Mouse (Mus musculus) lung, postnatal 0 days (tissue): ENCODE results near the gene Mlf2. TPM values are rescaled to one million over a fixed set of nuclear protein-coding genes. Genes with fewer than 3 reads are reported as not detected.

Experiments used
- ATAC-seq: fragments of 200-750 bp; cut with Nextera tagmentation; 2 replicates; pipeline ENCODE4 v1.8.0; 2017; ENCODE audit warnings: moderate library complexity
- DNase-seq: peaks from one replicate; pipeline ENCODE4 v3.0.0-alpha.2; 2016; ENCODE audit warnings: low spot score
- H3K27ac ChIP-seq: fragments of 300-500 bp; sonication (generic); 2 replicates; pipeline ENCODE4 v1.5.1; 2014; ENCODE audit warnings: antibody characterized with exemption, mild to moderate bottlenecking, low read length, mixed read lengths
- H3K27me3 ChIP-seq: fragments of 300-500 bp; sonication (generic); replicated peaks from 2 replicates; pipeline ENCODE4 v1.6.1; 2014; ENCODE audit warnings: low read length, mixed read lengths; ENCODE audit not compliant: insufficient read depth
- H3K36me3 ChIP-seq: fragments of 300-500 bp; sonication (generic); 2 replicates; pipeline ENCODE4 v1.6.1; 2014; ENCODE audit warnings: low read length, mixed read lengths; ENCODE audit not compliant: insufficient read depth
- H3K4me1 ChIP-seq: fragments of 300-500 bp; sonication (generic); 2 replicates; pipeline ENCODE4 v1.6.1; 2014; ENCODE audit warnings: antibody characterized with exemption, low read depth, low read length, mixed read lengths; ENCODE audit not compliant: insufficient read depth
- H3K4me2 ChIP-seq: fragments of 300-500 bp; sonication (generic); replicated peaks from 2 replicates; pipeline ENCODE4 v1.6.1; 2014; ENCODE audit warnings: low read depth, mild to moderate bottlenecking, low read length, moderate library complexity, mixed read lengths
- H3K4me3 ChIP-seq: fragments of 300-500 bp; sonication (generic); 2 replicates; pipeline ENCODE4 v1.5.1; 2014; ENCODE audit warnings: low read depth, low read length
- H3K9ac ChIP-seq: fragments of 300-500 bp; sonication (generic); replicated peaks from 2 replicates; pipeline ENCODE4 v1.6.1; 2014; ENCODE audit warnings: low read depth, mild to moderate bottlenecking
- H3K9me3 ChIP-seq: fragments of 300-500 bp; sonication (generic); 2 replicates; pipeline ENCODE4 v1.6.1; 2016; ENCODE audit warnings: low read length, mixed read lengths
- CTCF ChIP-seq: IDR thresholded peaks from 2 replicates; pipeline ENCODE4 v1.5.1; 2016; ENCODE audit warnings: antibody characterized with exemption, mild to moderate bottlenecking
- EP300 ChIP-seq: IDR thresholded peaks from 2 replicates; pipeline ENCODE4 v1.6.1; 2016; ENCODE audit warnings: antibody characterized with exemption, mild to moderate bottlenecking, control low read depth
- WGBS: fragments of 180-500 bp; shearing (Covaris S2); extraction: QIAGEN DNeasy Blood & Tissue Kit; methylation state at CpG from one replicate; pipeline ENCODE4 v1.1.7; 2014; 5-methylcytosine and 5-hydroxymethylcytosine counted together
- polyA plus RNA-seq: library from polyadenylated mRNA; unstranded; fragments of >200 nt; fragmentation: Nextera tagmentation; extraction: Ambion mirVana; gene quantifications from 2 replicates; pipeline ENCODE4 v1.2.1, GENCODE M21; 2015

Mlf2 gene
- polyA plus RNA-seq, 1 experiment from 2014 or later: 289 TPM

- H3K9me3 ChIP-seq: no peaks in the 10 kb centered on the region
- no peak overlapping the region for H3K9ac ChIP-seq
- TF ChIP-seq CTCF: no peak
- TF ChIP-seq EP300: no peak
- no peak overlapping the region for H3K4me2 ChIP-seq
- no peak overlapping the region for H3K27ac ChIP-seq
- peaks cover 23% of the 10 kb centered on the region; the same call in 1 of the 2 replicates for H3K36me3 ChIP-seq
- 95% methylated on average over 13 of the region's 13 CpGs for WGBS
- no peak overlapping the region for H3K4me3 ChIP-seq
- peaks cover 5% of the 10 kb centered on the region for H3K4me1 ChIP-seq
- ATAC-seq: no peak
- no peaks in the 10 kb centered on the region for H3K27me3 ChIP-seq
- DNase-seq: no peak
Measured at GRCm38 (mm10) chr6:124959960-124960359, 28.8 kb downstream of the Mlf2 start.

DNA sequence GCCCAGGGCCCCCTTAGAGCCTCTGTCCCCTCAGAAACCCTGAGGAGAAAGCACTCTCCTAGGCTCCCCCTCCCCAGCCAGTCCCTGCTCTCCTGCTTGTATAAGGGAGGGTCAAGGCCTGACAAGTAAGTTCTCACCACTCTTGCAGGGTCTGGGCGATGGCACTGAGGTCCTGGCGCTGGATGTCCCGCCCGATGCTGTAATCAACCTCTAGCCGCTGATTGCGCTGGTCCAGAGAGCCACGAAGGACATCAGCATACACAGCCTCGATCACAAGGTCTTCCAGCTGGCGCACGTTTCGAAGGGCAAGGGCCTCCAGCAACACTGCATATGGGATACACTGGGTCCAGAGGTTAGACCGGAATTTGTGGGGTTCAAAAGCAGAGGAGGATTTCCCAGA is 29.8 kb downstream of the Mlf2 start:
- TF ChIP-seq EP300: no peak
- TF ChIP-seq CTCF: no peak
- no peak overlapping the region for H3K9ac ChIP-seq
- H3K9me3 ChIP-seq: no peaks in the 10 kb centered on the region
- no peak overlapping the region for H3K27ac ChIP-seq
- peaks cover 5% of the 10 kb centered on the region for H3K4me1 ChIP-seq
- H3K36me3 ChIP-seq: peaks cover 23% of the 10 kb centered on the region; the same call in 1 of the 2 replicates
- 93% methylated on average over 12 of the region's 12 CpGs for WGBS
- ATAC-seq (no peak), DNase-seq (no peak)
- H3K4me2 ChIP-seq: no peak overlapping the region
- H3K27me3 ChIP-seq: no peaks in the 10 kb centered on the region
- H3K4me3 ChIP-seq: no peak overlapping the region

GRCm38 (mm10) chr6:124964638-124965037 is 33.5 kb downstream of the Mlf2 start:
- ATAC-seq: peak; percentile 0; the same call in 1 of the 2 replicates
- H3K36me3 ChIP-seq: 0 out of 2 replicates have a peak, but pooled peaks cover 11% of the 10 kb centered on the region
- H3K9me3 ChIP-seq: no peaks in the 10 kb centered on the region
- peak overlapping the region; percentile 84 for H3K4me3 ChIP-seq
- H3K4me2 ChIP-seq: peak overlapping the region; percentile 82
- peak overlapping the region; percentile 87 for H3K9ac ChIP-seq
- H3K27me3 ChIP-seq: no peaks in the 10 kb centered on the region
- DNase-seq: peak; percentile 42
- peaks cover 5% of the 10 kb centered on the region for H3K4me1 ChIP-seq
- TF ChIP-seq CTCF: peak; percentile 8; the same call in 1 of the 2 replicates
- no peak for TF ChIP-seq EP300
- 28% methylated on average over 16 of the region's 16 CpGs for WGBS
- H3K27ac ChIP-seq: peak overlapping the region; percentile 89; the same call in 1 of the 2 replicates

DNA sequence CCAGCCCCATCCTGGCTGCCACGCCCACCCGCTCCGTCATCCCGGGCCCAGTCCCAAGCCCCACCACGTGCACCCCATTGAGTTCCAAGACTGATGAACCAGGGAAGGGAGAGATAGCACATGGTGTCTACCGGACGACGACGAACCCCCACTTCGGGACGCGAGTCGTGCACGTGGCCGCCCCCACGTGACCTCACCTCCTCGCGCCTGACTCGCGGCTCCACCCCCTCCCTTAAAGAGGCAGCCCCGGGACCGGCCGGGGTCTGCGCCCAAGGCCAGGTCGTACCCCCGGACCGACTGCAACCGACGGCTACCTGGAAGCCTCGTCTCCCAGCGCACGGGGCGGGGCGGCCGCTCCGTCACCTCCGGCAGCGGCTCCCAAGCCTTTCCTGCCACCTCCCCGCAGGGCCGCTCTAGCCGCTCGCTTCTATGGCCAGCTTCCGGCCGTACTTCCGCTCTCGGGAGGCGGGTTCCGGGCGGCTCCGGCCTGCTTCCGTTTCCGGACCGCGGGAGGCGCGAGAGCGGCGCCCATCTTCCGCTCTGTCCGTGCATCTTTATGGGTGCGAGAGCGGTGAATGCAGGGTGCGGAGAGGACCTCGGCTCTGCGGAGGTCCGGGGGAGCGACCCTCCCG is 34.0 kb downstream of the Mlf2 start, which contains the start of gene Cops7a:
Gene Cops7a, minus strand, starts transcription at position 451 of the 632 bp plus-strand sequence.
- Histone ChIP-seq H3K4me3 (peak within 1 kb of the TSS; percentile 84), H3K27ac (peak within 1 kb of the TSS; percentile 89), H3K9ac (peak within 1 kb of the TSS; percentile 87), H3K36me3 (0 out of 2 replicates have a peak, but pooled peaks cover 8% of the 10 kb centered on the region), H3K4me2 (peak within 1 kb of the TSS; percentile 82), H3K27me3 (no peaks in the 10 kb centered on the region), H3K4me1 (peaks cover 5% of the 10 kb centered on the region), H3K9me3 (no peaks in the 10 kb centered on the region)
- ATAC-seq (peak; percentile 97), DNase-seq (peak; percentile 97)
- TF ChIP-seq CTCF (0 out of 2 replicates have a peak, but pooled peaks have one; percentile 12), EP300 (no peak)
- WGBS: under 1% methylated on average over 67 of the region's 68 CpGs

DNA sequence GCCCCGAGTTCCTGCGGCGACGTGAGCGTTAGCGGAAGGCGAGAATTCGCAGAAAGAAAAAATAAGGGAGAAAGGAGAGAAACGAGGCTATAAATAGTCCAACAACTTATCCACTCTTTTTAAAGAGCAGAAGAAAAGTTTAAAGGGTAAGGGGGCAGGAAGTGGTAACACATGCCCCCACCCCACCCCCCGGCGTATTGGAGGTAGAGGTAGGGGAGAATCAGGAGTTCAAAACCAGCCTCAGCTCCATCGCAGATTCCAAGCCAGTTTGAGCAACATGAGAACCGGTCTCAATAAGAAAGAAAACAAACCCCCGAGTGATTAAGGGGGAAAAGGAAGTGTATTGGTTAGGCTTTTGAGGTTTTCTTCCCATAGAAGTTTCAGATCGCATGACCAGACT is 34.6 kb downstream of the Mlf2 start:
- 9% methylated on average over 15 of the region's 15 CpGs for WGBS
- peaks cover 5% of the 10 kb centered on the region for H3K4me1 ChIP-seq
- H3K9me3 ChIP-seq: no peaks in the 10 kb centered on the region
- no peaks in the 10 kb centered on the region for H3K27me3 ChIP-seq
- peak overlapping the region; percentile 84 for H3K4me3 ChIP-seq
- H3K9ac ChIP-seq: peak overlapping the region; percentile 87
- H3K4me2 ChIP-seq: peak overlapping the region; percentile 82
- H3K27ac ChIP-seq: peak overlapping the region; percentile 89
- DNase-seq: no peak
- H3K36me3 ChIP-seq: 0 out of 2 replicates have a peak, but pooled peaks cover 2% of the 10 kb centered on the region
- TF ChIP-seq CTCF (no peak), EP300 (peak; percentile 10; the same call in 1 of the 2 replicates)
- no peak for ATAC-seq

- Histone ChIP-seq H3K9me3 (no peaks in the 10 kb centered on the region), H3K36me3 (no peaks in the 10 kb centered on the region), H3K27ac (no peak overlapping the region), H3K4me2 (no peak overlapping the region), H3K27me3 (no peaks in the 10 kb centered on the region), H3K4me1 (peaks cover 5% of the 10 kb centered on the region), H3K4me3 (no peak overlapping the region), H3K9ac (no peak overlapping the region)
- no peak for ATAC-seq
- DNase-seq: no peak
- peak; percentile 57 for TF ChIP-seq CTCF
- TF ChIP-seq EP300: no peak
- 88% methylated on average over 7 of the region's 7 CpGs for WGBS
Measured at GRCm38 (mm10) chr6:124966466-124967118, 35.4 kb downstream of the Mlf2 start.
